Mouse (Mus musculus): ENCODE measurements around the gene Trpv4.

The Trpv4 gene

GRCm38 (mm10) chr5:114618851-114619250 lies 39.4 kb downstream of the Trpv4 start:
- WGBS: 11% methylated on average over 8 of the region's 8 CpGs

GRCm38 (mm10) chr5:114617809-114618208 lies 40.4 kb downstream of the Trpv4 start:
- 66% methylated on average over 12 of the region's 12 CpGs for whole genome bisulfite sequencing

GRCm38 (mm10) chr5:114616336-114617061 lies 41.7 kb downstream of the Trpv4 start:
- 79% methylated on average over 11 of the region's 11 CpGs for WGBS

- 56% methylated on average over 7 of the region's 7 CpGs for WGBS
Measured at GRCm38 (mm10) chr5:114614863-114615262, 43.4 kb downstream of the Trpv4 start.

GRCm38 (mm10) chr5:114611968-114612608 lies 46.1 kb downstream of the Trpv4 start:
- 70% methylated on average over 25 of the region's 25 CpGs for WGBS

- WGBS: 92% methylated on average over 10 of the region's 10 CpGs
Measured at GRCm38 (mm10) chr5:114611256-114611655, 47.0 kb downstream of the Trpv4 start.

GRCm38 (mm10) chr5:114608516-114608915 lies 49.7 kb downstream of the Trpv4 start:
- WGBS: 4% methylated on average over 12 of the region's 12 CpGs

- 48% methylated on average over 8 of the region's 8 CpGs for WGBS
Measured at GRCm38 (mm10) chr5:114607651-114608050, 50.6 kb downstream of the Trpv4 start.

- WGBS: 78% methylated on average over 6 of the region's 6 CpGs
Measured at GRCm38 (mm10) chr5:114605981-114606380, 52.2 kb downstream of the Trpv4 start.

GRCm38 (mm10) chr5:114604781-114605290 lies 53.4 kb downstream of the Trpv4 start:
- 34% methylated on average over 11 of the region's 11 CpGs for WGBS

GRCm38 (mm10) chr5:114603975-114604374 lies 54.2 kb downstream of the Trpv4 start:
- 85% methylated on average over 5 of the region's 5 CpGs for WGBS

- WGBS: 85% methylated on average over 8 of the region's 8 CpGs
Measured at GRCm38 (mm10) chr5:114602012-114602411, 56.2 kb downstream of the Trpv4 start.

- 51% methylated on average over 6 of the region's 6 CpGs for WGBS
Measured at GRCm38 (mm10) chr5:114597652-114598051, 60.6 kb downstream of the Trpv4 start.

- WGBS: 47% methylated on average over 8 of the region's 8 CpGs
Measured at GRCm38 (mm10) chr5:114597222-114597621, 61.0 kb downstream of the Trpv4 start.

GRCm38 (mm10) chr5:114596604-114597003 lies 61.6 kb downstream of the Trpv4 start:
- WGBS: 50% methylated on average over 10 of the region's 10 CpGs

GRCm38 (mm10) chr5:114594741-114595241 lies 63.4 kb downstream of the Trpv4 start:
- WGBS: 70% methylated on average over 15 of the region's 15 CpGs

- 78% methylated on average over 5 of the region's 5 CpGs for WGBS
Measured at GRCm38 (mm10) chr5:114593949-114594348, 64.3 kb downstream of the Trpv4 start.

GRCm38 (mm10) chr5:114593161-114593821 lies 64.9 kb downstream of the Trpv4 start:
- 55% methylated on average over 12 of the region's 12 CpGs for WGBS

- 57% methylated on average over 19 of the region's 19 CpGs for WGBS
Measured at GRCm38 (mm10) chr5:114592463-114593160, 65.6 kb downstream of the Trpv4 start.

GRCm38 (mm10) chr5:114591151-114591561 lies 67.1 kb downstream of the Trpv4 start:
- 63% methylated on average over 15 of the region's 15 CpGs for WGBS

- WGBS: 88% methylated on average over 17 of the region's 17 CpGs
Measured at GRCm38 (mm10) chr5:114590043-114590913, 67.9 kb downstream of the Trpv4 start.
